Mouse (Mus musculus) olfactory bulb, adult 2 months (tissue): ENCODE results near the gene Gm42372. TPM values are rescaled to one million over a fixed set of nuclear protein-coding genes. Genes with fewer than 3 reads are reported as not detected.

Source experiments
- H3K27ac ChIP-seq: fragments of 200-500 bp; 2 replicates; pipeline ENCODE4 v1.5.1; 2012; ENCODE audit warnings: low read depth, low read length; ENCODE audit not compliant: insufficient read depth
- H3K4me1 ChIP-seq: fragments of 200-500 bp; 2 replicates; pipeline ENCODE4 v1.6.1; 2012; ENCODE audit warnings: low read length; ENCODE audit not compliant: control insufficient read depth, insufficient read depth
- H3K4me3 ChIP-seq: fragments of 200-500 bp; 2 replicates; pipeline ENCODE4 v1.5.1; 2012; ENCODE audit warnings: mild to moderate bottlenecking, low read depth, low read length, moderate library complexity; ENCODE audit not compliant: insufficient read depth
- CTCF ChIP-seq: fragments of 200-500 bp; IDR thresholded peaks from 2 replicates; pipeline ENCODE4 v1.5.1; 2012; ENCODE audit warnings: low read depth, mild to moderate bottlenecking, low read length, moderate library complexity; ENCODE audit not compliant: insufficient read depth
- POLR2A ChIP-seq: fragments of 200-500 bp; IDR thresholded peaks from 2 replicates; pipeline ENCODE4 v1.6.1; 2012; ENCODE audit warnings: mild to moderate bottlenecking, low read depth, low read length, moderate library complexity; ENCODE audit not compliant: insufficient read depth
- WGBS: fragments of 180-500 bp; shearing (Covaris S2); methylation state at CpG from one replicate; pipeline ENCODE4 v1.1.7; 2018; 5-methylcytosine and 5-hydroxymethylcytosine counted together
- polyA plus RNA-seq: library from polyadenylated mRNA; stranded (reverse); fragments of >200 nt; gene quantifications from 2 replicates; pipeline ENCODE4 v1.2.4, GENCODE M21; 2012; ENCODE audit warnings: low replicate concordance; ENCODE audit not compliant: missing spikeins, insufficient read depth, insufficient read length

Gene Gm42372
- polyA plus RNA-seq, 1 experiment: not detected

DNA sequence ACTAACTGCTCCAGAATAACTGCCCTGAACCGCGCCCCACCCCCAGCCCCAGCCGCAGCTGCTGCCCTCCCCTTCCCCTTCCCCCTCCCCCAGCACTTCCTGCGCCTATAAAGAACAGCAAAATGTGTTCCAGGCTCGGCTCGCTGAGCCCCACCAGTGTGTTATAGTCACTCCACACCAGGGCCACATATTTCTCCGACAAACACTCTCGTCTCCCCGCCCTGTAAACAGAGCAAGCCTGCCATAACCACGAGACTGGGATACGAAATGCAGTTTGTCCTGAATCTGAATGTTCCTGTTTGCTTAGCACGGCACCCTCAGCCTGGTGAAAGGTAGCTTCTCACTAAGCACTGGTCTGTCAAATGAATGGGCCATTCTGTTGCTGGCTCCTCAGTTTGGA lies 2.5 kb upstream of the Gm42372 start:
- H3K4me3 ChIP-seq: peak overlapping the region; percentile 32
- WGBS: 2% methylated on average over 12 of the region's 12 CpGs

GRCm38 (mm10) chr7:16987541-16988149 lies 4.8 kb downstream of the Gm42372 start:
- Histone ChIP-seq H3K4me1 (peaks cover 37% of the 10 kb centered on the region), H3K4me3 (no peak overlapping the region), H3K27ac (peak overlapping the region; percentile 77)
- TF ChIP-seq POLR2A: no peak
- no peak for TF ChIP-seq CTCF
- 26% methylated on average over 7 of the region's 7 CpGs for WGBS

More for the DNA sequence above, 2.5 kb upstream of the Gm42372 start:
- H3K27ac ChIP-seq: peak overlapping the region; percentile 89
- TF ChIP-seq POLR2A (no peak), CTCF (no peak)
- H3K4me1 ChIP-seq: peaks cover 21% of the 10 kb centered on the region

- peak overlapping the region; percentile 77 for H3K27ac ChIP-seq
- no peak overlapping the region for H3K4me3 ChIP-seq
- WGBS: 29% methylated on average over 3 of the region's 3 CpGs
- TF ChIP-seq POLR2A (no peak), CTCF (no peak)
- peaks cover 38% of the 10 kb centered on the region for H3K4me1 ChIP-seq
These were observed 5.5 kb downstream of the Gm42372 start for GRCm38 (mm10) chr7:16988405-16988804.

- Histone ChIP-seq H3K27ac (no peak overlapping the region), H3K4me3 (no peak overlapping the region), H3K4me1 (peaks cover 45% of the 10 kb centered on the region)
- 23% methylated on average over 15 of the region's 15 CpGs for WGBS
- TF ChIP-seq CTCF (no peak), POLR2A (no peak)
These were observed 7.3 kb downstream of the Gm42372 start for GRCm38 (mm10) chr7:16990006-16990744.

DNA sequence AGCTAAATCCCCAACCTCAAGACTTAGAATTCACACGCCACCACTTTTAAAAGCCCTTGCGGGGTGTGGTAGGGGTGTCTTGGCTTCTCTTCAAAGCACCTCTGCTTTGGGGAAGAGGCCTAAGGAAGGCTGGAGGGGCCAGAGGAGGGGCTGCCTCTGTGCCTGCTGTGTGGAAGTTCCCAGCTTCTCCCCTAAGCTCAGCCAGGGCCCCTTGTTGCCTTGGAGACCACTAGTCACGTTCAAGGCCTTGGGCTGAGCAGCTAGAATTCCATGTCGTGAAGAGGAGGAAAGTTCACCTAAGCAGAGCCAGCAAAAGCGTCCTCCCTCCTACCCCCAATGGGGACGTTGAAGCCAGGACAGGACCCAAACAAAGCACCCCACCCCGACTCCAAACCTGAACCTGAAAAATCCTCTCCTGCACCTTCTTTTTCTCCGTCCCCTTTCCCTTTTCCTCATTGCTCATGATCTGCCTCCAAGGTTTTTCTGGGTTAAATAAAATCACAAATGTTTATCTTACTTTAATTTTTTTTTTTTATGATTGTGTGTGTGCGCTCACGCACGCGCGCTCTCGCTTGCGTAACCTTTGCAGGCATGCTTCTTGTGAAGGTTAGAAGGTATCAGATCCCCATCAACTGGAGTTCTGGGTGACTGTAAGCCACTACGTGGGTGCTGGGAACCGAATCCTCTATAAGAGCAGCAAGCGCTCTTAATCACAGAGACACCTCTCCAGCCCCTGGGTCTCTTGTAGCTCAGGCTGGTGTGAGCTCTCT lies 9.0 kb downstream of the Gm42372 start:
- WGBS: 58% methylated on average over 18 of the region's 18 CpGs

DNA sequence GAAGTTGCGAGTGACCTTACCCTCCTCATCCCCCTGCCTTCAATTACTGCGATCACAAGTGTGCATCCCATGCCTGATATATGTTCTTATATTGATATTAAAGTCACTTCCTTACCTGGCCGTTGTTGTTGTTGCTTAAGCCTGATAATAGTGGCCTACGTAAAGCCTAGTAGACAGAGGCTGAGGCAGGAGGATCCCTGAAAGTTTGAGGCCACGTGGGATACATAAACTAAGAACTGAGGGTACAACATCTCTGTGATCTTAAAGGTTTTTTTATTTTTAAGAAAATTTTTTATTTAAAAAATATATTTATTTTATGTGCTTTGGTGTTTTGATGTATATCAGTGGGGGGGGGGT lies 9.5 kb downstream of the Gm42372 start, which contains the start of gene Ccdc8:
TSS of gene Ccdc8 (plus strand) at position 258 of the 357 bp plus-strand sequence.
- TF ChIP-seq POLR2A (no peak), CTCF (no peak)
- H3K4me1 ChIP-seq: peaks cover 40% of the 10 kb centered on the region
- WGBS: 96% methylated on average over 5 of the region's 5 CpGs
- no peak within 1 kb of the TSS for H3K4me3 ChIP-seq
- H3K27ac ChIP-seq: no peak within 1 kb of the TSS

More for the DNA sequence above, 9.0 kb downstream of the Gm42372 start:
- H3K27ac ChIP-seq: no peak overlapping the region
- H3K4me3 ChIP-seq: no peak overlapping the region
- TF ChIP-seq CTCF: no peak
- TF ChIP-seq POLR2A: no peak
- H3K4me1 ChIP-seq: peaks cover 44% of the 10 kb centered on the region

DNA sequence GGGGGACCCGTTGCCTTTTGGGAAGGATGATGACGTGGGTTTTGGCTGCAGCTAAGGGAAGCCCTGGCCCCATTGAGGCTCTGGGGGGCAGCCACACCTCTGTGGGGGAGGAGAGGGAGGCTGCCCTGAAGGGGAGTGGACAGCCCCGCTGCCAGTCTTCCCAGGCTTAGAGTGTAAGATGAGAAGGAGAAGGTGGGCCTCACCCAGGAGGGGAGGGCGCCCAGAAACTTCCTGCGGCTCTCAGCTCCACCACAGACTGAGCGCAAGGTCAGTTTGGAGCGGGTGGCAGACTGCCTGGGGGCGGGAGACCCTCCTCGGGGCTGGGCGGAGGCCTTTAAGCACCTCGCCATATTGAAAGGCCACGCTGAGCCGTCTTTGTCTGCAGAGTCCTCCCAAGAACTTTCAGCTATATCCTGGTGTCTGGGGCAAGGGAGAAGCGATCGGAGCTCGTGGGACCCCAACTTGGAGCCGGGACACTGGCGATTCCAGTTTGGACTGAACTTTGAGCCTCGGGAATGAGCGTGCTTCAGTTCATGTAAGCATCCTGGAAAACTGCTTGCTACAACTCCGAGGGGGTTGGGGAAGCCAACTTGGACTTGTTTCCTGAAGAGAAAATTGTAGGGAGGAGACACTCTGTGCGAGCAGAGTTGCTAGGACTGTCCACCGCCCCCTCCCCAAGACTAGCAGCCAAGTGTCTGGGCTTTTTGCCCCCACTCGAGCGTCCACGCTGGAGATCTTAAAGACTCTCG lies 10.9 kb downstream of the Gm42372 start:
- 24% methylated on average over 27 of the region's 27 CpGs for WGBS
- peak overlapping the region; percentile 20 for H3K4me3 ChIP-seq
- no peak overlapping the region for H3K27ac ChIP-seq

GRCm38 (mm10) chr7:16994400-16994799 lies 11.5 kb downstream of the Gm42372 start:
- Histone ChIP-seq H3K27ac (no peak overlapping the region), H3K4me3 (peak overlapping the region; percentile 20), H3K4me1 (peaks cover 41% of the 10 kb centered on the region)
- TF ChIP-seq POLR2A (no peak), CTCF (no peak)
- 19% methylated on average over 20 of the region's 20 CpGs for WGBS

More for the DNA sequence above, 10.9 kb downstream of the Gm42372 start:
- TF ChIP-seq CTCF (no peak), POLR2A (no peak)
- peaks cover 40% of the 10 kb centered on the region for H3K4me1 ChIP-seq
